Mouse (Mus musculus): ENCODE data around the gene Ddx27.

GRCm38 (mm10) chr2:167039386-167039785 lies 24.4 kb downstream of the Ddx27 start:
- TF ChIP-seq CTCF (IDR thresholded peaks at IDR 0.05; ENCODE audit: borderline replicate concordance, insufficient read depth, low read depth, low read length) (no peak), POLR2A (IDR thresholded peaks at IDR 0.05; ENCODE audit: borderline replicate concordance, insufficient read depth, low read length) (no peak)

Measured in cerebellum, adult 2 months (tissue).